Mouse (Mus musculus) frontal cortex, postnatal 10 days (tissue): ENCODE data around the gene Gm20388.

Source experiments
- DNase-seq, 2 experiments: peaks; one replicate each; pipeline ENCODE4 v3.0.0; 2022; ENCODE audit warnings: low spot score in 2 of 2, mixed read lengths in 1 of 2

The Gm20388 gene

GRCm38 (mm10) chr8:120411862-120412261 lies 501.2 kb downstream of the Gm20388 start:
- DNase-seq = no peak

GRCm38 (mm10) chr8:120412357-120412756 lies 501.7 kb downstream of the Gm20388 start:
- no peak for DNase-seq

- DNase-seq = no peak
These were observed 502.4 kb downstream of the Gm20388 start for GRCm38 (mm10) chr8:120412911-120413625.

- DNase-seq = no peak
These were observed 503.0 kb downstream of the Gm20388 start for GRCm38 (mm10) chr8:120413626-120413988.

GRCm38 (mm10) chr8:120414216-120414615 lies 503.6 kb downstream of the Gm20388 start:
- DNase-seq = no peak

GRCm38 (mm10) chr8:120415474-120415873 lies 504.8 kb downstream of the Gm20388 start:
- DNase-seq = no peak

- no peak for DNase-seq
These were observed 505.5 kb downstream of the Gm20388 start for GRCm38 (mm10) chr8:120416173-120416521.

GRCm38 (mm10) chr8:120416522-120417394 lies 506.1 kb downstream of the Gm20388 start:
- DNase-seq = peak; percentile 74 to 78

GRCm38 (mm10) chr8:120418188-120418587 lies 507.5 kb downstream of the Gm20388 start:
- no peak for DNase-seq

GRCm38 (mm10) chr8:120419675-120420074 lies 509.0 kb downstream of the Gm20388 start:
- no peak for DNase-seq

GRCm38 (mm10) chr8:120420226-120420625 lies 509.6 kb downstream of the Gm20388 start:
- DNase-seq = no peak

- no peak for DNase-seq
These were observed 511.0 kb downstream of the Gm20388 start for GRCm38 (mm10) chr8:120421638-120422037.

GRCm38 (mm10) chr8:120422236-120422635 lies 511.6 kb downstream of the Gm20388 start:
- no peak for DNase-seq

GRCm38 (mm10) chr8:120423576-120423975 lies 512.9 kb downstream of the Gm20388 start:
- no peak for DNase-seq

- DNase-seq = no peak
These were observed 514.2 kb downstream of the Gm20388 start for GRCm38 (mm10) chr8:120424829-120425198.

- DNase-seq = no peak
These were observed 514.7 kb downstream of the Gm20388 start for GRCm38 (mm10) chr8:120425199-120425941.

- DNase-seq = no peak
These were observed 515.5 kb downstream of the Gm20388 start for GRCm38 (mm10) chr8:120426105-120426504.

- peak; percentile 62 to 64 for DNase-seq
These were observed 516.2 kb downstream of the Gm20388 start for GRCm38 (mm10) chr8:120426622-120427385.

- no peak for DNase-seq
These were observed 517.9 kb downstream of the Gm20388 start for GRCm38 (mm10) chr8:120428492-120428891.

- DNase-seq = no peak
These were observed 518.5 kb downstream of the Gm20388 start for GRCm38 (mm10) chr8:120429116-120429515.

GRCm38 (mm10) chr8:120431042-120431441 lies 520.4 kb downstream of the Gm20388 start:
- no peak for DNase-seq

- no peak for DNase-seq
These were observed 521.8 kb downstream of the Gm20388 start for GRCm38 (mm10) chr8:120432438-120432837.
